Mouse (Mus musculus) forebrain, embryonic 12.5 days (tissue): ENCODE results near the gene Lpp. TPM values are rescaled to one million over a fixed set of nuclear protein-coding genes. Genes with fewer than 3 reads are reported as not detected.

Experiments
- ATAC-seq: fragments of 200-750 bp; cut with Nextera tagmentation; 2 replicates; pipeline ENCODE4 v1.8.0; 2017; ENCODE audit warnings: moderate TSS enrichment; ENCODE audit not compliant: low FRiP score
- H3K27ac ChIP-seq: fragments of 300-500 bp; sonication (generic); 2 replicates; pipeline ENCODE4 v1.5.1; 2016; ENCODE audit warnings: mild to moderate bottlenecking
- H3K27me3 ChIP-seq: fragments of 300-500 bp; sonication (generic); 2 replicates; pipeline ENCODE4 v1.6.1; 2016; ENCODE audit warnings: mild to moderate bottlenecking
- H3K36me3 ChIP-seq: fragments of 300-500 bp; sonication (generic); replicated peaks from 2 replicates; pipeline ENCODE4 v1.6.1; 2016; ENCODE audit warnings: mild to moderate bottlenecking
- H3K4me1 ChIP-seq: fragments of 300-500 bp; sonication (generic); 2 replicates; pipeline ENCODE4 v1.6.1; 2016
- H3K4me2 ChIP-seq: fragments of 300-500 bp; sonication (generic); 2 replicates; pipeline ENCODE4 v1.6.1; 2016; ENCODE audit warnings: mild to moderate bottlenecking, moderate library complexity
- H3K4me3 ChIP-seq: fragments of 300-500 bp; sonication (generic); replicated peaks from 2 replicates; pipeline ENCODE4 v1.5.1; 2016; ENCODE audit warnings: mild to moderate bottlenecking
- H3K9ac ChIP-seq: fragments of 300-500 bp; sonication (generic); 2 replicates; pipeline ENCODE4 v1.6.1; 2016; ENCODE audit warnings: mild to moderate bottlenecking
- H3K9me3 ChIP-seq: fragments of 300-500 bp; sonication (generic); 2 replicates; pipeline ENCODE4 v1.6.1; 2016
- WGBS: fragments of 180-500 bp; shearing (Covaris S2); methylation state at CpG from one replicate; pipeline ENCODE4 v1.1.7; 2016; 5-methylcytosine and 5-hydroxymethylcytosine counted together
- polyA plus RNA-seq: library from polyadenylated mRNA; unstranded; fragments of >200 nt; fragmentation: Nextera tagmentation; extraction: Ambion mirVana; gene quantifications from 2 replicates; pipeline ENCODE4 v1.2.1, GENCODE M21; 2016

Gene Lpp
- polyA plus RNA-seq, 1 experiment from 2014 or later: 18.1 TPM

- H3K9ac ChIP-seq: no peak overlapping the region
- no peak overlapping the region for H3K4me2 ChIP-seq
- no peaks in the 10 kb centered on the region for H3K9me3 ChIP-seq
- no peaks in the 10 kb centered on the region for H3K4me1 ChIP-seq
- ATAC-seq: no peak
- H3K4me3 ChIP-seq: no peak overlapping the region
- no peaks in the 10 kb centered on the region for H3K36me3 ChIP-seq
- no peak overlapping the region for H3K27ac ChIP-seq
- no peaks in the 10 kb centered on the region for H3K27me3 ChIP-seq
- 95% methylated on average over 7 of the region's 7 CpGs for WGBS
These were observed 242.1 kb downstream of the Lpp start for GRCm38 (mm10) chr16:24635381-24635919.

DNA sequence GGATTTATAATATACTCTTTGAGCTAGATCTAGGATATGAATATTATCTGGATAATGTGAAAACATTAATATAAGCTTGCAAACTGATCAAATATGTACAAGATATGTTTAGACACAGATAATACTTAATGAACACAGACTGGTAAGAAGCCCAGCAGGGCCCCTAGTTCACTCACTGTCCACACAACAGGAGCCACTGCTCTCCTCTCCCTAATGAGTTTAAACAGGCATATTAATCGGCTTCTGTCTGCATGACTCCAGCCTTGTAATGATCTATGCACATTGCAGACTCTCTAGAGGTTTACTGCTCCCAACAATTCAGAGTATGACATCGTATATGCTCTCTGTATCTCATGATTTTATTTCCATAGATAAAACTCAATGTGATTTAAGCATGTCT, 243.6 kb downstream of the Lpp start:
- Histone ChIP-seq H3K4me1 (0 out of 2 replicates have a peak, but pooled peaks cover 3% of the 10 kb centered on the region), H3K9ac (no peak overlapping the region), H3K9me3 (no peaks in the 10 kb centered on the region), H3K27me3 (no peaks in the 10 kb centered on the region), H3K4me2 (no peak overlapping the region), H3K4me3 (no peak overlapping the region), H3K36me3 (no peaks in the 10 kb centered on the region), H3K27ac (no peak overlapping the region)
- WGBS: 75% methylated on average over 2 of the region's 2 CpGs
- no peak for ATAC-seq

DNA sequence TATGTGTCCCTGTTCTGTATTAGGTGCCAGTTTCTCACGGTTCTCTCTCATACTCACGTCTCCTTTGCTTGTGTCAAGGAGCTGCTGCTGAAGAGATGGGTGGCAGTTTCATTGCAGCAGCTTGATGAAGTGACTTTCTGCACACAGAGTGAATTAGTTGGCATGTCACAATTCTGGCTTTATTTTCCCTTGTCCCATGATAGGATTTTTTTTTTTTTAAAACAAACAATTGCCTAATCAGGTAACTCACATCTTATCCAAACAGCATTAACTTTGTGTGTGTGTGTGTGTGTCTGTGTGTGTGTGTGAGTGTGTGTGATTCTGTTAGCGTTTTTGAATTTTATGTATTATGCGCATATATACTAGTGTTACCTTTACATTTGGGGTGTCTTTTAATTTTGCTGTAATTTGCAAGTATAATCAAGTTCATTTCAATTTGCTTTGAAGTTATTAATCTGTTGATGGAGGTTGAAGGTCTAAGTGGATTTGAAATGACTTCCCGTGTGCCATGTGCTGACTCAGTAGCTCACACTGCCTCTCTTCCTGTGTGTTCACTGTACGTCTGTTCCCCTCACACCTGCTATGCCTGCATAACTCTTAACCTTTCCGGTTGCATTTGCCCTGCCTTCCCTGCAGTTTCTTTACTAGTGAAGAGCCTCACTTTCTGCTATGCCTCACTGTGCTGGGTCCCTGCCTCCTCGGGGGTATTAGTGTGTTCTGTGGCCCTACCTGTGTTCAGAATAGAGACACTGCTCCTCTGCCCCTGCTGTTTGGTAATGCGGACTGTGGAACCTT, 247.9 kb downstream of the Lpp start:
- Histone ChIP-seq H3K27me3 (no peaks in the 10 kb centered on the region), H3K9ac (no peak overlapping the region), H3K27ac (no peak overlapping the region), H3K4me1 (peaks cover 6% of the 10 kb centered on the region; the same call in 1 of the 2 replicates), H3K36me3 (no peaks in the 10 kb centered on the region), H3K4me3 (no peak overlapping the region), H3K4me2 (no peak overlapping the region), H3K9me3 (no peaks in the 10 kb centered on the region)
- ATAC-seq: no peak
- WGBS: 85% methylated on average over 9 of the region's 9 CpGs

GRCm38 (mm10) chr16:24643024-24643635, 249.8 kb downstream of the Lpp start:
- H3K4me3 ChIP-seq: no peak overlapping the region
- peaks cover 6% of the 10 kb centered on the region; the same call in 1 of the 2 replicates for H3K4me1 ChIP-seq
- no peak for ATAC-seq
- no peaks in the 10 kb centered on the region for H3K9me3 ChIP-seq
- no peak overlapping the region for H3K4me2 ChIP-seq
- H3K27ac ChIP-seq: no peak overlapping the region
- H3K36me3 ChIP-seq: no peaks in the 10 kb centered on the region
- WGBS: 65% methylated on average over 4 of the region's 4 CpGs
- no peaks in the 10 kb centered on the region for H3K27me3 ChIP-seq
- no peak overlapping the region for H3K9ac ChIP-seq

GRCm38 (mm10) chr16:24644154-24644553, 250.8 kb downstream of the Lpp start:
- no peak for ATAC-seq
- Histone ChIP-seq H3K36me3 (no peaks in the 10 kb centered on the region), H3K27me3 (no peaks in the 10 kb centered on the region), H3K4me2 (no peak overlapping the region), H3K9me3 (no peaks in the 10 kb centered on the region), H3K27ac (no peak overlapping the region), H3K9ac (no peak overlapping the region), H3K4me1 (peaks cover 6% of the 10 kb centered on the region; the same call in 1 of the 2 replicates), H3K4me3 (no peak overlapping the region)
- WGBS: 90% methylated on average over 8 of the region's 8 CpGs

GRCm38 (mm10) chr16:24644760-24645406, 251.6 kb downstream of the Lpp start:
- H3K9ac ChIP-seq: no peak overlapping the region
- no peaks in the 10 kb centered on the region for H3K9me3 ChIP-seq
- ATAC-seq: no peak
- H3K4me3 ChIP-seq: no peak overlapping the region
- H3K27me3 ChIP-seq: no peaks in the 10 kb centered on the region
- 91% methylated on average over 4 of the region's 4 CpGs for WGBS
- no peaks in the 10 kb centered on the region for H3K36me3 ChIP-seq
- H3K4me1 ChIP-seq: peaks cover 6% of the 10 kb centered on the region; the same call in 1 of the 2 replicates
- no peak overlapping the region for H3K27ac ChIP-seq
- H3K4me2 ChIP-seq: no peak overlapping the region

DNA sequence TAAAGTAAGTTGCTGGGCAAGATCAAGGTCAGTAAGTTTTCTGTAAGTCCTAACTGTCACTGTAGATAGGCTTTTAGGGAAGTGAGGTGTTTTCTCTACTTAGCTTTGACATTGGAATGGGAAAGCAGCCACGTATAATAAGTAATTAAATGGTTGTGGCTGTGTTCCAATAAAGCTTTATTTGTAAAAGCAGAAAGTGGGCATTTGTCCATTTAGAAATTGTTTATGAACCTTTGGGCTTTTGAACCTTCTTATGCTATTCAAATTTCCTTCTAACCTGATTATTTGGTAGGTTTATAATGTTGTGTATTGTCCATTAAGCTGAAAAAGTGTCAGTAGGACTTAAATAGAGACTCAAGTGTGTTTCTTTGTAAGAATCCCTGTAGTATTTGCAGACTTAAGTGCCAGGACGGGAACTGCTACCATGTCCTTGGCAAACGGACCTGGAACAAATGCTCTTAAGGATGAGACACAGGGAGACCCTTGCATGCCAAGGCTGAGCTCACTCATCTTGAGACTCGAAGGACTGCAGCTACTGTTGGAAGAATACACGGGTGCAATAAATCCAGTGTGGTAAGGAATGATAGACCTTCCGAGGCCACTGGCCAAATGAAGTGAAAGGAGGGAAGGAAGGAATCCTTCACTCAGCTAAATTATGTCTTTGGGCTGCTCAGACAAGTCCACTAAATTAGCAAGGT, 252.7 kb downstream of the Lpp start:
- no peak for ATAC-seq
- Histone ChIP-seq H3K27me3 (no peaks in the 10 kb centered on the region), H3K4me2 (no peak overlapping the region), H3K9ac (no peak overlapping the region), H3K9me3 (no peaks in the 10 kb centered on the region), H3K36me3 (no peaks in the 10 kb centered on the region), H3K4me3 (no peak overlapping the region), H3K27ac (no peak overlapping the region), H3K4me1 (peaks cover 6% of the 10 kb centered on the region; the same call in 1 of the 2 replicates)
- WGBS: 82% methylated on average over 6 of the region's 6 CpGs

- H3K4me3 ChIP-seq: no peak overlapping the region
- no peak overlapping the region for H3K9ac ChIP-seq
- WGBS: 81% methylated on average over 8 of the region's 8 CpGs
- H3K4me2 ChIP-seq: no peak overlapping the region
- H3K9me3 ChIP-seq: no peaks in the 10 kb centered on the region
- no peaks in the 10 kb centered on the region for H3K36me3 ChIP-seq
- H3K27ac ChIP-seq: no peak overlapping the region
- H3K4me1 ChIP-seq: peaks cover 4% of the 10 kb centered on the region; the same call in 1 of the 2 replicates
- ATAC-seq: no peak
- H3K27me3 ChIP-seq: peaks cover 5% of the 10 kb centered on the region; the same call in 1 of the 2 replicates
These were observed 258.6 kb downstream of the Lpp start for GRCm38 (mm10) chr16:24651655-24652654.

DNA sequence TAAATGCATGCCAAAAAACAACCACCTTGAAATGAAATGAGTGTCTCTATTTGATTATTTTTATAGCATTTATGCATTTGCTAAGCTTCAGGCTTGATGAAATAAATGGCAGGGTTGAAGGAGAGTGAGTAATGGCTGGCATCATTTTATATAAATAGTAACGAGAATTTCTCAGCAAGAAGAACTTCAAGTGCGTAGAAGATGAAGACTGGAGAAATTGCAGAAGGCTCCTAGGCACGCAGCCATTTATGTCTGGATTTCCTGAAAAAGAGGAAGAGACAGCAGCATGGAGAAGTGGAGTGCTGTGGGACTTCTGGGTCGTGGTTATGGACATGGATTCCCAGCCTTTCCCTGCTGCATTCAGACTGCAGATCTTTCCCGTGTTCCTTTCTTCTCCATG, 259.7 kb downstream of the Lpp start:
- Histone ChIP-seq H3K36me3 (no peaks in the 10 kb centered on the region), H3K27ac (no peak overlapping the region), H3K9me3 (no peaks in the 10 kb centered on the region), H3K9ac (no peak overlapping the region), H3K4me3 (no peak overlapping the region), H3K4me2 (no peak overlapping the region), H3K27me3 (peaks cover 5% of the 10 kb centered on the region; the same call in 1 of the 2 replicates), H3K4me1 (peaks cover 4% of the 10 kb centered on the region; the same call in 1 of the 2 replicates)
- ATAC-seq: no peak
- 77% methylated on average over 5 of the region's 5 CpGs for WGBS

DNA sequence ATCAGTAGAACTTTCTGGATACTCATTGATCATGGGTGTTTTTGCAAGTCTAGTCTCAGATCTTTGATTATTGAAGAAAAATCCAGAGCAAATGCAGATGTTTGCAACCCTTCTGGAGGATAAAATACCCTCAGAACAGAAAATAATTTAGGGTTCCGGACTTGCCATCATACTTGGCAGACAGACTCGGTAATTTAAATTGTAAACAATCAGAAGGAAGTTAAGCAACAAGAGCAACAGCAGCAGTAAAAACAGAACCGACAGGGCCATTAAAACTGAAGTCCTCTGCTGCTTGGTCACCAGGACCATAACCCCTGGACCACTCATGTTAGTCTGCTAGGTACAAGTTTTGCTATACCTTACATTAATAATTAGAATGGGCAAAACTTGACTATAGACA, 261.8 kb downstream of the Lpp start:
- H3K27me3 ChIP-seq: peaks cover 5% of the 10 kb centered on the region; the same call in 1 of the 2 replicates
- H3K4me1 ChIP-seq: peaks cover 4% of the 10 kb centered on the region; the same call in 1 of the 2 replicates
- H3K9me3 ChIP-seq: no peaks in the 10 kb centered on the region
- no peaks in the 10 kb centered on the region for H3K36me3 ChIP-seq
- 89% methylated on average over 3 of the region's 3 CpGs for WGBS
- ATAC-seq: no peak
- no peak overlapping the region for H3K4me3 ChIP-seq
- no peak overlapping the region for H3K9ac ChIP-seq
- no peak overlapping the region for H3K4me2 ChIP-seq
- no peak overlapping the region for H3K27ac ChIP-seq

DNA sequence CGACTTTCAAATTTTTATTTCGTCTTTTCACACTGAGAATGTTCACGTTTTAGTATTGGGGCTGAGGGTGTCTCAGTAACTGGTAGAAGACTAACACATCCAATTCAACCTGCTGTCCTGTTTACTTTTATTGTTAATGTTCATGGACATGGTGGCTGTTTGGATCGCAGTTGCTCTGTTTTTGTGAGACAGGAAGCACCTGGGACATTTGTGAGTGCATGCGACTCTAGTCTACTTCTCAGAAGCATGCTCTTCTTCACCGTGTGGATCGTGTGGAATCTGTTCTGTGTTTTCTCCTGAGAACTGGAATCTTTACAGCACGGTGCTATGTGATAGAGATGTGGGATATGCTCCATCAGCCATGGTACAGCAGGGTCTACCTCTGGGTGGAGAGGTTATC, 262.7 kb downstream of the Lpp start:
- H3K4me3 ChIP-seq: no peak overlapping the region
- H3K4me1 ChIP-seq: peaks cover 4% of the 10 kb centered on the region; the same call in 1 of the 2 replicates
- no peaks in the 10 kb centered on the region for H3K36me3 ChIP-seq
- ATAC-seq: no peak
- H3K27me3 ChIP-seq: peaks cover 5% of the 10 kb centered on the region; the same call in 1 of the 2 replicates
- H3K27ac ChIP-seq: no peak overlapping the region
- H3K9me3 ChIP-seq: no peaks in the 10 kb centered on the region
- H3K9ac ChIP-seq: no peak overlapping the region
- no peak overlapping the region for H3K4me2 ChIP-seq
- 95% methylated on average over 8 of the region's 8 CpGs for WGBS
